Mouse (Mus musculus) liver, embryonic 14.5 days (tissue): ENCODE measurements at regions not wholly inside any gene's neighbourhood (a gene's known extent, or its start where the extent isn't known, plus 50 kb on each side); places are given as distances from the start of the nearest gene placed in this dataset.

ENCODE experiments used
- ATAC-seq: fragments of 200-750 bp; cut with Nextera tagmentation; 2 replicates; pipeline ENCODE4 v1.8.0; 2017; ENCODE audit warnings: moderate number of reproducible peaks, mild to moderate bottlenecking, moderate library complexity; ENCODE audit not compliant: insufficient read depth
- DNase-seq, 3 experiments: peaks; one replicate each; pipeline ENCODE4 v3.0.0-alpha.2; 2012 to 2013; ENCODE audit warnings: low read depth in 3 of 3, low spot score in 3 of 3
- H3K27ac ChIP-seq: fragments of 300-500 bp; sonication (generic); 2 replicates; pipeline ENCODE4 v1.5.1; 2014; ENCODE audit warnings: moderate library complexity, mild to moderate bottlenecking, control low read depth, inconsistent platforms
- H3K27me3 ChIP-seq: fragments of 300-500 bp; sonication (generic); 2 replicates; pipeline ENCODE4 v1.6.1; 2014; ENCODE audit warnings: mild to moderate bottlenecking, low read length, moderate library complexity; ENCODE audit not compliant: control insufficient read depth, insufficient read depth
- H3K36me3 ChIP-seq: fragments of 300-500 bp; sonication (generic); replicated peaks from 2 replicates; pipeline ENCODE4 v1.6.1; 2014; ENCODE audit warnings: low read depth; ENCODE audit not compliant: control insufficient read depth, insufficient read depth
- H3K4me1 ChIP-seq, 2 experiments: fragments of 200-500 bp in 1 of 2; fragments of 300-500 bp in 1 of 2; sonication (generic) in 1 of 2; replicated peaks; 2 replicates each; pipeline ENCODE4 v1.6.1; 2012 to 2014; ENCODE audit warnings: antibody characterized with exemption in 1 of 2, inconsistent platforms in 1 of 2, low read length in 1 of 2; ENCODE audit not compliant: control insufficient read depth in 2 of 2, insufficient read depth in 2 of 2
- H3K4me2 ChIP-seq: fragments of 300-500 bp; sonication (generic); 2 replicates; pipeline ENCODE4 v1.6.1; 2014; ENCODE audit warnings: low read depth, mild to moderate bottlenecking, control low read depth, moderate library complexity
- H3K4me3 ChIP-seq, 2 experiments: fragments of 200-500 bp in 1 of 2; fragments of 300-500 bp in 1 of 2; sonication (generic) in 1 of 2; 2 replicates each; pipeline ENCODE4 v1.5.1; 2012 to 2014; ENCODE audit warnings: low read depth in 2 of 2, low read length in 2 of 2, mild to moderate bottlenecking in 2 of 2, control low read depth in 1 of 2, inconsistent platforms in 1 of 2, moderate library complexity in 1 of 2; ENCODE audit not compliant: insufficient read depth in 1 of 2
- H3K9ac ChIP-seq: fragments of 300-500 bp; sonication (generic); replicated peaks from 2 replicates; pipeline ENCODE4 v1.6.1; 2014; ENCODE audit warnings: mild to moderate bottlenecking, control low read depth, moderate library complexity
- H3K9me3 ChIP-seq: fragments of 300-500 bp; sonication (generic); 2 replicates; pipeline ENCODE4 v1.6.1; 2016; ENCODE audit warnings: low read length, mixed read lengths; ENCODE audit not compliant: control insufficient read depth
- CTCF ChIP-seq: IDR thresholded peaks from 2 replicates; pipeline ENCODE4 v1.5.1; 2016; ENCODE audit warnings: antibody characterized with exemption, low read depth, control low read depth
- EP300 ChIP-seq: IDR thresholded peaks from 2 replicates; pipeline ENCODE4 v1.6.1; 2016; ENCODE audit warnings: antibody characterized with exemption, low read depth
- WGBS: fragments of 180-500 bp; shearing (Covaris S2); extraction: QIAGEN DNeasy Blood & Tissue Kit; methylation state at CpG from one replicate; pipeline ENCODE4 v1.1.7; 2014; ENCODE audit not compliant: insufficient replicate concordance; 5-methylcytosine and 5-hydroxymethylcytosine counted together

DNA sequence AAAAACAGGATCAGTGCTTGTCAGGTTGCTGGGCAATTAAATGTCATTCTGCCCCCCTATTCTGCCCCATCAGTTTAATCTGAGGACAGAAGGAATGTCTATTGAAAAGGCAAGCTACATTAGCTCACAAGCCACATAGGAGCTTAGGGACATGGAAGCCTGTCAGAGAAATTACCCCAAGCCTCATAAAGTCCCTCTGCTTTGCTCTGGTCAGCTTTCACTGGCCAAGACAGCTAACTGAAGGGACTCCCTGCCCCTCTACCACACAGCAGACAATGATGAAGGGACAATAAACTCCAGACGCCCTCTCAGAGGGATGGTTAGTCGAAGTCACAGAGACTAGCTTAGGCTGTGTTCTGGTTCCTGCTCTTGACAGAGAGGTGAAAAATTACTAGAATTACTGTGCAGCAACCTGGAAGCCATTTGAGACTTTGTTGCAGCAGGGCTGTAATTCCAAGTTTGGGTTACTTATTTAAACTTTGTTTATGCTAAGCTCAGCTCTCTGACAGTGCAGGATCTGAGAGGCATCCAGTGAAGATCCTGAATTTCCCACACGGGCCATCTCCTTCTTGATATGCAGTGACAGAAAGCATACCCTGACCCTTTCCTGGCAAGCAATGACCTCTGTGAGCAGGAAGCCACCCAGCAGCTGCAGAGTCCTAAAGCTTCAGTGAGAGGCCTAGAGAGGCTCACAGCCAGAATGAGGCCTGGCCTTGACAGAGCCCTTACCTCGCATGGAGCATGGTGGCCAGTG, 95.2 kb upstream of the Tmtc1 start:
- no peak for TF ChIP-seq EP300
- TF ChIP-seq CTCF: no peak
- Histone ChIP-seq H3K4me3 (no peak overlapping the region), H3K27me3 (no peaks in the 10 kb centered on the region), H3K27ac (no peak overlapping the region), H3K9me3 (no peaks in the 10 kb centered on the region), H3K9ac (no peak overlapping the region), H3K4me1 (peaks cover 0 to 2% of the 10 kb centered on the region in 2 experiments; a peak in 1 of 4 replicates), H3K36me3 (no peaks in the 10 kb centered on the region), H3K4me2 (no peak overlapping the region)
- no peak for DNase-seq
- peak; percentile 25; the same call in 1 of the 2 replicates for ATAC-seq
- WGBS: 59% methylated on average over 4 of the region's 4 CpGs

GRCm38 (mm10) chr6:148534364-148534763, 90.2 kb upstream of the Tmtc1 start:
- Histone ChIP-seq H3K36me3 (no peaks in the 10 kb centered on the region), H3K27ac (no peak overlapping the region), H3K4me1 (peaks cover 0 to 2% of the 10 kb centered on the region in 2 experiments; a peak in 1 of 4 replicates), H3K9me3 (no peaks in the 10 kb centered on the region), H3K9ac (no peak overlapping the region), H3K4me3 (no peak overlapping the region), H3K4me2 (no peak overlapping the region), H3K27me3 (no peaks in the 10 kb centered on the region)
- no peak for DNase-seq
- 49% methylated on average over 4 of the region's 4 CpGs for WGBS
- ATAC-seq: no peak
- TF ChIP-seq CTCF: no peak
- no peak for TF ChIP-seq EP300

- Histone ChIP-seq H3K9ac (no peak overlapping the region), H3K4me3 (no peak overlapping the region), H3K9me3 (no peaks in the 10 kb centered on the region), H3K4me1 (peaks cover 0 to 4% of the 10 kb centered on the region in 2 experiments; a peak in 1 of 4 replicates), H3K27ac (no peak overlapping the region), H3K4me2 (no peak overlapping the region), H3K27me3 (no peaks in the 10 kb centered on the region), H3K36me3 (no peaks in the 10 kb centered on the region)
- ATAC-seq: no peak
- TF ChIP-seq CTCF: no peak
- TF ChIP-seq EP300: no peak
- DNase-seq: no peak
- 67% methylated on average over 1 of the region's 1 CpGs for WGBS
These were observed 86.9 kb upstream of the Tmtc1 start for GRCm38 (mm10) chr6:148531068-148531467.

DNA sequence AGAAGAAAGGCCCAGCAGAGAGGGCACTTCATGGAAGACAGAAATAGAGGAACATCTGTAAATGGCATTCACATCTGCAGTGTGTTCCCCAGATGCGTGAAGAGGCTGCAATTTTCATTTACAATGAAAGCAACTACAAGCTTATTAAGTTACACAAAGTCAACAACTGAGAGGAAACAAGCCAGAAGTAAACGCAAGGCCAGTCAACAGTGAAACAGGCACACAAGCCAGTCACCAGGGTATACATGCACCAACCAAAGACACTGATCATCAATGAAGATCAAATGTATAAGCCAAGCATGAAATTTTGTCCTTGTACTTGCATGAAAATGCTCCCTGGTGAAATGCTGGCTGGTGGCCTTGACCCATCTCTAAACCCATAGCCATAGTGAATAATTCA, 84.4 kb upstream of the Tmtc1 start:
- TF ChIP-seq CTCF: no peak
- TF ChIP-seq EP300: no peak
- Histone ChIP-seq H3K27ac (no peak overlapping the region), H3K4me2 (no peak overlapping the region), H3K4me3 (no peak overlapping the region), H3K4me1 (0 out of 4 replicates have a peak, but pooled peaks cover 0 to 2% of the 10 kb centered on the region in 2 experiments), H3K27me3 (no peaks in the 10 kb centered on the region), H3K9ac (no peak overlapping the region), H3K9me3 (no peaks in the 10 kb centered on the region), H3K36me3 (no peaks in the 10 kb centered on the region)
- 76% methylated on average over 2 of the region's 2 CpGs for WGBS
- no peak for ATAC-seq
- no peak for DNase-seq

DNA sequence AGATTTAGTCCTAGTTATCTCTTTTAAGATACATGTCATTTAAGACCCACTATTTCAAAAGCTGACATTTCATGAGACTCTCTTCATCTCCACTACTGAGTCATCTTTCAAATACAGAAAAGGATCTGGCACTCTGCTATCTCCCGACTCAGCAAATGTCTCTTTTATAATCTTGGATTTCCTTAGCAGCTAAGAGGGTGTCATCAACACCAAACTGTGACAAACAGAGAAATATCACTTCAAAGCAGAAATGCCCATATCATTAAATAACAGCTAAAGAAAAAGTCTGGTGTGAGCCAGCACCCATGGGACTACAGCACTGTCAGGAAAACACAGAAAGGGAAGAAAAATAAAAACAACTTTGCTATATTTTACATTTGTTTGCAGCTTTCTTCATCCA, 78.7 kb upstream of the Tmtc1 start:
- Histone ChIP-seq H3K9me3 (no peaks in the 10 kb centered on the region), H3K4me2 (no peak overlapping the region), H3K27ac (no peak overlapping the region), H3K36me3 (no peaks in the 10 kb centered on the region), H3K27me3 (no peaks in the 10 kb centered on the region), H3K9ac (no peak overlapping the region; the same call in 1 of the 2 replicates), H3K4me3 (no peak overlapping the region), H3K4me1 (peaks cover 17 to 24% of the 10 kb centered on the region in 2 experiments)
- ATAC-seq: peak; percentile 29; the same call in 1 of the 2 replicates
- TF ChIP-seq CTCF (no peak), EP300 (peak; percentile 29)
- no peak for DNase-seq
- WGBS: 24% methylated on average over 1 of the region's 1 CpGs
